Mouse (Mus musculus): ENCODE measurements around the gene Hs3st3b1.

DNA sequence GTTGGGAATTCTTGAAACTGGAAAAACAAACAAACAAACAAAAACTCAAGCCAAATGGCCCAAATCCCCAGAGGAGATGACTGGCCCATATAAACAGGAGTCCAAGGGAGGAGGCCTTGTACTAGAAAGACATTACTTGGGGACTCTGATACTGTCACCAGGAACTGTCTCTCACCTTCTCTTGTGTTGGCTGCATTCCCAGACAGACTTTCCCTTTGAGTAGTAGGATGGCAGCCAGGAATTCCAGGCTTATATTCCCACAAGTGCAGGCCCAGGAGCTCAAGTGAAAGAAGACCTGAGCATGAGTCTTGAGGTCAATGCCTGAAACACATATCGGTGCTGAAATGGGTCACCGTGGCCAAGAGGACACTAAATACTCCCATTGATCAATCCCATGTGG, 24.9 kb upstream of the Hs3st3b1 start:
- no peak for TF ChIP-seq CTCF (IDR thresholded peaks at IDR 0.05; ENCODE audit: control insufficient read depth, insufficient read depth, low read length)
- no peak for TF ChIP-seq POLR2A (IDR thresholded peaks at IDR 0.05; ENCODE audit: borderline replicate concordance, control insufficient read depth, low read depth, low read length)

All from bone marrow, adult 2 months (tissue).